Comparison of ENCODE assay signal across 19 mouse cellular contexts in the genomic region with DNA sequence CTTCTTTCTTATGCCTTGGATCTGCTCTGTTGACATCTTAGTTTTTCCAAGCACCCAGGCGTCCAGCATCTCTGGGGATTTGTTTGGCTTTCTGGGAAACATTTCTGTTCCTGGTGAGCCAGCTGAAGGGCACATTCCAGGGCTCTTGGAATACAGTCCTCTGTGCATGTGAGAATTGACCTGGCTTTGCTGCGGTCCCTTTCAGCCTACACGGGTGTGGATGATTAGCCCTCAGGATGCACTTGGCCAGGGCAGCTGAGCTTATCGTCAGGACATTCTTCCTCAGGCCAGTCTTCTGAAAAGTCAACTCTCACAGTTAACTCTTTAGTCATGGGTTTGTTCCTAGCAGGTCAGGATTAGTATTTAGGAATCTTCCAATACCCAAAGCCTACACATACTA.
A peak's percentile ranks its signal among the peaks of the same experiment; 100 is the strongest.
DNase-seq lines count a peak whose midpoint lies in the region; ATAC-seq and TF ChIP-seq lines count a peak whose summit lies in the region.
"Had no signal": no experiment of that assay in that cellular context is flagged by ENCODE, and none has a peak within 500 bp of the region (broad histone marks: within the 10 kb centered on the region; RNA-seq: fewer than 3 reads in every experiment).

No protein-coding gene starts in this region.

- peak; percentile 89 for ATAC-seq in heart, postnatal 0 days (ENCODE audit: insufficient read depth, low read depth)
- ATAC-seq in liver, embryonic 16.5 days (ENCODE audit: low read depth), result no peak
- ATAC-seq: forebrain, embryonic 15.5 days; intestine, embryonic 16.5 days had no signal

- DNase-seq in heart, adult 11 months, result peak; percentile 90
- DNase-seq in heart, postnatal 14 days, result no peak
- DNase-seq in heart, postnatal 0 days (ENCODE audit: low spot score), result peak; percentile 74
- DNase-seq in thymus, adult 18-20 months, result no peak
- no peak for DNase-seq in kidney, postnatal 25 days
- DNase-seq: B cell, adult 2 months; cerebellum, adult 8-10 months; spleen, adult 18-20 months; thymus, postnatal 14 days had no signal

- WGBS in heart, postnatal 0 days, result 11% methylated on average over 4 of the region's 4 CpGs
- 37% methylated on average over 4 of the region's 4 CpGs for WGBS in liver, embryonic 16.5 days (ENCODE audit: insufficient replicate concordance)

- peak overlapping the region; percentile 87 for H3K27ac ChIP-seq in heart, postnatal 0 days (ENCODE audit: low read depth)
- peak overlapping the region; percentile 93 for H3K27ac ChIP-seq in liver, embryonic 16.5 days (ENCODE audit: low read length)
- H3K27ac ChIP-seq: embryonic facial prominence, embryonic 15.5 days; forebrain, embryonic 15.5 days; hindbrain, embryonic 13.5 days; kidney, postnatal 0 days; limb, embryonic 13.5 days had no signal

- peak overlapping the region; percentile 38 for H3K4me3 ChIP-seq in erythroblast, embryonic 14.5 days (replicated peaks)
- H3K4me3 ChIP-seq in heart, postnatal 0 days (ENCODE audit: low read depth, low read length), result no peak overlapping the region
- peak overlapping the region; percentile 34 for H3K4me3 ChIP-seq in liver, embryonic 16.5 days (ENCODE audit: low read depth, low read length)
- H3K4me3 ChIP-seq: embryonic facial prominence, embryonic 15.5 days; forebrain, embryonic 15.5 days; hindbrain, embryonic 13.5 days; limb, embryonic 13.5 days; myocyte had no signal

- TF ChIP-seq CTCF in heart, postnatal 0 days (IDR thresholded peaks at IDR 0.05; ENCODE audit: low read depth), result no peak

- peaks cover 95% of the 10 kb centered on the region for H3K4me1 ChIP-seq in erythroblast, embryonic 14.5 days (ENCODE audit: control insufficient read depth)
- H3K4me1 ChIP-seq in heart, postnatal 0 days (ENCODE audit: control insufficient read depth, insufficient read depth), result peaks cover 65% of the 10 kb centered on the region
- peaks cover 77% of the 10 kb centered on the region for H3K4me1 ChIP-seq in liver, embryonic 16.5 days (ENCODE audit: control insufficient read depth, low read depth, low read length)
- H3K4me1 ChIP-seq: forebrain, embryonic 15.5 days had no signal

- no peaks in the 10 kb centered on the region for H3K27me3 ChIP-seq in erythroblast, embryonic 14.5 days (ENCODE audit: control insufficient read depth)
- H3K27me3 ChIP-seq in heart, postnatal 0 days (ENCODE audit: control insufficient read depth, insufficient read depth, low read length), result no peaks in the 10 kb centered on the region
- no peaks in the 10 kb centered on the region for H3K27me3 ChIP-seq in liver, embryonic 16.5 days (ENCODE audit: control insufficient read depth, insufficient read depth, low read depth, low read length)
- H3K27me3 ChIP-seq: embryonic facial prominence, embryonic 15.5 days; forebrain, embryonic 15.5 days; hindbrain, embryonic 13.5 days; limb, embryonic 13.5 days had no signal

- H3K4me2 ChIP-seq in heart, postnatal 0 days (ENCODE audit: low read depth, low read length), result peak overlapping the region; percentile 39
- peak overlapping the region; percentile 72 for H3K4me2 ChIP-seq in liver, embryonic 16.5 days (ENCODE audit: low read depth, low read length)
- H3K4me2 ChIP-seq: embryonic facial prominence, embryonic 15.5 days; forebrain, embryonic 15.5 days; hindbrain, embryonic 13.5 days; limb, embryonic 13.5 days; midbrain, embryonic 11.5 days had no signal

- peaks cover 61% of the 10 kb centered on the region for H3K36me3 ChIP-seq in erythroblast, embryonic 14.5 days (ENCODE audit: control insufficient read depth)
- no peaks in the 10 kb centered on the region for H3K36me3 ChIP-seq in heart, postnatal 0 days (replicated peaks; ENCODE audit: control insufficient read depth, insufficient read depth, low read length)
- H3K36me3 ChIP-seq in liver, embryonic 16.5 days (ENCODE audit: control insufficient read depth, insufficient read depth), result no peaks in the 10 kb centered on the region
- H3K36me3 ChIP-seq: embryonic facial prominence, embryonic 15.5 days; forebrain, embryonic 15.5 days; hindbrain, embryonic 13.5 days; limb, embryonic 13.5 days had no signal

- no peak overlapping the region for H3K9ac ChIP-seq in heart, postnatal 0 days (replicated peaks; ENCODE audit: low read depth, low read length)
- peak overlapping the region; percentile 22 for H3K9ac ChIP-seq in liver, embryonic 16.5 days (ENCODE audit: low read depth, low read length)
- H3K9ac ChIP-seq: embryonic facial prominence, embryonic 15.5 days; forebrain, embryonic 15.5 days; hindbrain, embryonic 13.5 days; limb, embryonic 13.5 days had no signal

- intact Hi-C loops in heart, postnatal 14 days (cut with DNase I), result no loop called here

- 0 out of 2 replicates have a peak, but pooled peaks have one; percentile 29 for TF ChIP-seq EP300 in heart, postnatal 0 days (IDR thresholded peaks at IDR 0.05; ENCODE audit: low read depth)

- H3K9me3 ChIP-seq in erythroblast, embryonic 14.5 days (ENCODE audit: control insufficient read depth, low read length), result no peaks in the 10 kb centered on the region
- no peaks in the 10 kb centered on the region for H3K9me3 ChIP-seq in heart, postnatal 0 days (replicated peaks; ENCODE audit: control insufficient read depth, low read length)
- H3K9me3 ChIP-seq in liver, embryonic 16.5 days (replicated peaks; ENCODE audit: control insufficient read depth, low read length), result no peaks in the 10 kb centered on the region
- H3K9me3 ChIP-seq: embryonic facial prominence, embryonic 15.5 days; forebrain, embryonic 15.5 days; hindbrain, embryonic 13.5 days; limb, embryonic 13.5 days had no signal

Comparison
In these comparisons a context has a peak if more than half of its experiments do, and no peak if none do; other contexts are left out.
1. DNase-seq: peak in heart, adult 11 months (single experiment) and heart, postnatal 0 days (single experiment); none in heart, postnatal 14 days (0 of 2), thymus, adult 18-20 months (0 of 2) and kidney, postnatal 25 days (0 of 2).